Mouse (Mus musculus) hindbrain, embryonic 14.5 days (tissue): ENCODE data around the gene Tusc2. TPM values are rescaled to one million over a fixed set of nuclear protein-coding genes. Genes with fewer than 3 reads are reported as not detected.

Experiments
- ATAC-seq: fragments of 200-750 bp; cut with Nextera tagmentation; 2 replicates; pipeline ENCODE4 v1.8.0; 2017; ENCODE audit warnings: moderate number of reproducible peaks, mild to moderate bottlenecking, moderate TSS enrichment, moderate library complexity; ENCODE audit not compliant: low FRiP score
- DNase-seq: peaks from one replicate; pipeline ENCODE4 v3.0.0-alpha.2; 2015; ENCODE audit warnings: low spot score
- H3K27ac ChIP-seq: fragments of 300-500 bp; sonication (generic); 2 replicates; pipeline ENCODE4 v1.5.1; 2014; ENCODE audit warnings: mild to moderate bottlenecking, moderate library complexity
- H3K27me3 ChIP-seq: fragments of 300-500 bp; sonication (generic); 2 replicates; pipeline ENCODE4 v1.6.1; 2014; ENCODE audit warnings: mild to moderate bottlenecking, low read length, mixed read lengths; ENCODE audit not compliant: control insufficient read depth, insufficient read depth
- H3K36me3 ChIP-seq: fragments of 300-500 bp; sonication (generic); replicated peaks from 2 replicates; pipeline ENCODE4 v1.6.1; 2014; ENCODE audit not compliant: control insufficient read depth, insufficient read depth
- H3K4me1 ChIP-seq: fragments of 300-500 bp; sonication (generic); replicated peaks from 2 replicates; pipeline ENCODE4 v1.6.1; 2014; ENCODE audit warnings: antibody characterized with exemption, low read length, mixed read lengths; ENCODE audit not compliant: control insufficient read depth, insufficient read depth
- H3K4me2 ChIP-seq: fragments of 300-500 bp; sonication (generic); replicated peaks from 2 replicates; pipeline ENCODE4 v1.6.1; 2014; ENCODE audit warnings: mild to moderate bottlenecking, moderate library complexity
- H3K4me3 ChIP-seq: fragments of 300-500 bp; sonication (generic); replicated peaks from 2 replicates; pipeline ENCODE4 v1.5.1; 2014; ENCODE audit warnings: mild to moderate bottlenecking, low read length
- H3K9ac ChIP-seq: fragments of 300-500 bp; sonication (generic); 2 replicates; pipeline ENCODE4 v1.6.1; 2014
- H3K9me3 ChIP-seq: fragments of 300-500 bp; sonication (generic); 2 replicates; pipeline ENCODE4 v1.6.1; 2016; ENCODE audit warnings: low read length; ENCODE audit not compliant: control insufficient read depth
- WGBS: fragments of 180-500 bp; shearing (Covaris S2); extraction: QIAGEN DNeasy Blood & Tissue Kit; methylation state at CpG from one replicate; pipeline ENCODE4 v1.1.7; 2014; 5-methylcytosine and 5-hydroxymethylcytosine counted together
- polyA plus RNA-seq: library from polyadenylated mRNA; unstranded; fragments of >200 nt; fragmentation: Nextera tagmentation; extraction: Ambion mirVana; gene quantifications from 2 replicates; pipeline ENCODE4 v1.2.1, GENCODE M21; 2014

Tusc2 gene
- polyA plus RNA-seq, 1 experiment from 2014 or later: 115 TPM

GRCm38 (mm10) chr9:107534408-107535202 is 28.4 kb upstream of the Tusc2 start:
- Histone ChIP-seq H3K4me3 (peak overlapping the region; percentile 66), H3K4me1 (peaks cover 23% of the 10 kb centered on the region), H3K4me2 (peak overlapping the region; percentile 98), H3K9me3 (no peaks in the 10 kb centered on the region), H3K27ac (peak overlapping the region; percentile 48; the same call in 1 of the 2 replicates), H3K27me3 (no peaks in the 10 kb centered on the region), H3K36me3 (peaks cover 25% of the 10 kb centered on the region), H3K9ac (peak overlapping the region; percentile 78)
- WGBS: under 1% methylated on average over 40 of the region's 40 CpGs
- DNase-seq: no peak
- peak; percentile 10 for ATAC-seq

DNA sequence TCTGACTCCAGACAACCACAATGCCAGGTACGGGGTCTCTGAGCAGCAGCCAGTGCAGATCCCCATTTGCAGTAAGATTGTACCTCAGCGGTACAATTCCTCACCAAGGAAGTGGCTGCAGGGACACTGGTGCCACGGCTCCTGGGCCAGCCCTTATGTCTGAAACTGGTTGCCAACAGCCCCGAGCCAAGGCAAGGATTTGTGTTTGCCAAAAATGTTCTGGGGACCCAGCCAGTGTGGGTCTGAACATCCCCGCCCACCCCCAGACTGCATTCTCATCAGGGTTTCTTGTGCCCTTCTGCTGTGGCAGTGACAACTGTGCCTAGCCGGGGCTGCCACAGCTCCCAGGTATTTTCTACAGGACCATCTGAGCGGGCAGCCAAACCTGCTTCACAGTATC is 24.8 kb upstream of the Tusc2 start:
- Histone ChIP-seq H3K4me1 (peaks cover 42% of the 10 kb centered on the region), H3K27me3 (no peaks in the 10 kb centered on the region), H3K9me3 (no peaks in the 10 kb centered on the region), H3K4me3 (no peak overlapping the region), H3K36me3 (peaks cover 36% of the 10 kb centered on the region), H3K9ac (no peak overlapping the region), H3K4me2 (no peak overlapping the region), H3K27ac (no peak overlapping the region)
- WGBS: 96% methylated on average over 7 of the region's 7 CpGs
- ATAC-seq (no peak), DNase-seq (no peak)

DNA sequence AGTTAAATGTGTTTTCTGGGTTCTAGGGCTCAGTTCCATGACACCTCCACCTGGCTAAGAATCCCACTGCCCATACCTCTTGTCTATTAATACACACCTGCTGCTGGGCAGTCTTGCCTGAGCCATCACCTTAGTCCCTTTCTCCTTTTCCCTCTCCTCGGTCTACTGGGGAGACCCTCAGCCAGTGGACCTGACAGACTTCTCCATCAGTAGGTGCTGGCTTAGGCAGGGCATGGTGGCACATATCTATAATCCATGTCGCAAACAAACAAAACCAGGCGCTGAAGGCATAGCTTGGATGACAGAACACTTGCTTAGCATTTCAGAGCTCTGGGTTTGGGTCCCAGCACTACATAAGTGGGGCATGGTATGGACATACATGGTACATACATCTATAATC is 24.3 kb upstream of the Tusc2 start:
- H3K4me1 ChIP-seq: peaks cover 42% of the 10 kb centered on the region
- no peak overlapping the region for H3K4me2 ChIP-seq
- H3K36me3 ChIP-seq: peaks cover 36% of the 10 kb centered on the region
- no peaks in the 10 kb centered on the region for H3K9me3 ChIP-seq
- H3K4me3 ChIP-seq: no peak overlapping the region
- DNase-seq (no peak), ATAC-seq (no peak)
- WGBS: 97% methylated on average over 3 of the region's 3 CpGs
- no peaks in the 10 kb centered on the region for H3K27me3 ChIP-seq
- no peak overlapping the region for H3K9ac ChIP-seq
- H3K27ac ChIP-seq: no peak overlapping the region

GRCm38 (mm10) chr9:107539940-107540339 is 23.1 kb upstream of the Tusc2 start:
- Histone ChIP-seq H3K36me3 (peaks cover 47% of the 10 kb centered on the region), H3K9ac (no peak overlapping the region), H3K27me3 (no peaks in the 10 kb centered on the region), H3K27ac (no peak overlapping the region), H3K9me3 (no peaks in the 10 kb centered on the region), H3K4me2 (no peak overlapping the region), H3K4me1 (peaks cover 42% of the 10 kb centered on the region), H3K4me3 (no peak overlapping the region)
- 92% methylated on average over 8 of the region's 8 CpGs for WGBS
- ATAC-seq (no peak), DNase-seq (no peak)

DNA sequence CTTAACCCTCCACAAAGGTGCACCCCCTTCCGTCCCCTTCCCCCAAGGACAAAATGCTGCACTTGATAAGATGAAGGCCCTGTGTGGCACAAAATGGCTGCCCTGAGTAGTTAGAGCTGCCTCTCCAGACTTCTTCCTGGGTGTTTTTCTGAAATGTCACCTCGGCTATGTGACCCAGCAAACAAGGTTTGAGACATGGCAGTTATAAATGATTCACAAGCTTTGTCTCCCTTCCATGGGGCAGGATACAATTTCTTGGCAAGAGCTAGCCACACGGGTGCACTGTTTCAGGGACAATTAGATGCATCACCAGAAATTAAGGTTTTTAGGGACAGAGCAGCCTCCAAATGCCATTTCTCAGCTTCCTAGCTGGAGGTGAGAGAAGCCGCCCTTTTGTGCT is 22.6 kb upstream of the Tusc2 start:
- Histone ChIP-seq H3K36me3 (peaks cover 51% of the 10 kb centered on the region), H3K4me2 (peak overlapping the region; percentile 84), H3K4me1 (peaks cover 37% of the 10 kb centered on the region), H3K27ac (no peak overlapping the region), H3K9ac (peak overlapping the region; percentile 62; the same call in 1 of the 2 replicates), H3K27me3 (no peaks in the 10 kb centered on the region), H3K4me3 (peak overlapping the region; percentile 49), H3K9me3 (no peaks in the 10 kb centered on the region)
- DNase-seq (no peak), ATAC-seq (no peak)
- WGBS: 61% methylated on average over 4 of the region's 4 CpGs

GRCm38 (mm10) chr9:107541005-107541404 is 22.1 kb upstream of the Tusc2 start:
- H3K4me1 ChIP-seq: peaks cover 32% of the 10 kb centered on the region
- peaks cover 51% of the 10 kb centered on the region for H3K36me3 ChIP-seq
- 30% methylated on average over 10 of the region's 10 CpGs for WGBS
- no peak for DNase-seq
- H3K9ac ChIP-seq: peak overlapping the region; percentile 62
- peak overlapping the region; percentile 49 for H3K4me3 ChIP-seq
- H3K27me3 ChIP-seq: no peaks in the 10 kb centered on the region
- no peaks in the 10 kb centered on the region for H3K9me3 ChIP-seq
- H3K4me2 ChIP-seq: peak overlapping the region; percentile 84
- ATAC-seq: no peak
- H3K27ac ChIP-seq: peak overlapping the region; percentile 4; the same call in 1 of the 2 replicates

DNA sequence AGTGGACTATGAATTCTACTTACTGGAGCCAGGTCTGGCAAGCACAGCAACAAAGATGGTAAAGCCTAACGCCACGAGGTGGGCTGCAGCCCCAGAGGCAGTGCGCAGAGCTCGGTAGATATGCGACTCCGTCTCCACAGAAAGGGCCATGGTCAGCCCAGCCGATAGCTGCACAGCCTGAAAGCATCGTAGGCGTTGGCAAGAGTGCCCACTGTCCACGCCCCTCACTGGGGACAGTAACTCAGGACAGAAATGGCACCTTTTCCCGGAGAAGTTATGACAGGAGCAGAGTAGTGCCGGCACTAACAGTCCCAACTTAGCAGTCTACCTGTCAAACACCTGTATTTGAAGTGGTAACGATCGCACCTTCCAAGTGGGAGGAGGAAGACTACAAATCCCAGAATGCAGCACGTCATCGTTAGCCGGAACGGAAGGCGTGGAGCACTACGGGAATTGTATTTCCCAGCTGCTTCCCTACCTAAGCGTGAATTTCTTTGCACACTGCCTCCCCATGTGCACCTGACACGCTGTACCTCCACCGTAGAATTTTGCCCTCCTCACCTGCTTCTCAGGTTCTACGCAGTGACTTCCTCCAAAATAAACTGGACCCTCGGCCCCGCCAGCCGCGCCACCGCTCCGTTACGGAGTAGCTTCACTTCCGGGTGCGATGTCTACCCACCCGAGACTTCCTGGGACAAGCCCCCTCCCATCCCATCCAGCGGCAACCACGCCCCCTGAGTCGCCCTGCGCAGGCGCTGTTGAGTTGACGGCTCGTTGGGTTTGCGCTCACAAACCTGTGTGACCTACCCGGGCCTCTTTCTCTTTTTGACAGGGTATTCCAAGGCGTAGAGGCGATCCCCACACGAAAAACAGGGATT is 21.3 kb upstream of the Tusc2 start, which contains the start of the genes Cyb561d2 and Nprl2:
Gene Cyb561d2, minus strand, starts transcription at position 720 of the 878 bp plus-strand sequence.
Gene Nprl2, plus strand, starts transcription at position 753 of the 878 bp plus-strand sequence.
- ATAC-seq (peak; percentile 89), DNase-seq (peak; percentile 94)
- peaks cover 28% of the 10 kb centered on the region for H3K4me1 ChIP-seq
- H3K9ac ChIP-seq: peak within 1 kb of the TSS; percentile 62
- 1% methylated on average over 46 of the region's 46 CpGs for WGBS
- H3K9me3 ChIP-seq: no peaks in the 10 kb centered on the region
- peaks cover 51% of the 10 kb centered on the region for H3K36me3 ChIP-seq
- H3K4me2 ChIP-seq: peak within 1 kb of the TSS; percentile 84
- H3K27ac ChIP-seq: peak within 1 kb of the TSS; percentile 22; the same call in 1 of the 2 replicates
- no peaks in the 10 kb centered on the region for H3K27me3 ChIP-seq
- peak within 1 kb of the TSS; percentile 49 for H3K4me3 ChIP-seq

DNA sequence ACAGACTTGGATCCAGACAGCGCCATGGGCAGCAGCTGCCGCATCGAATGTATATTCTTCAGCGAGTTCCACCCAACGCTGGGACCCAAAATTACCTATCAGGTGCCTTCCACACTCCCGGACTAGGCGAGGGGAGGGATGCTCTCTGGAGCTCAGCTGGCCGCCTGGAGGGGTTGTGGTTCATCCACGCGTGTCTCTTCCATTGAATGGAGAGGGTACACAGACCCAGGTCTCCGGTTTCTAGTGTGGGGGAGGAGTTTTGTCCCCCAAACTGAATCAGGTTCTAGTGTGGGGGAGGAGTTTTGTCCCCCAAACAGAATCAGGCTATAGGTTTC is 20.7 kb upstream of the Tusc2 start:
- H3K4me2 ChIP-seq: peak overlapping the region; percentile 84
- no peaks in the 10 kb centered on the region for H3K27me3 ChIP-seq
- H3K9me3 ChIP-seq: no peaks in the 10 kb centered on the region
- H3K4me1 ChIP-seq: peaks cover 29% of the 10 kb centered on the region
- WGBS: 1% methylated on average over 11 of the region's 11 CpGs
- ATAC-seq: peak; percentile 24
- H3K4me3 ChIP-seq: peak overlapping the region; percentile 49
- H3K27ac ChIP-seq: peak overlapping the region; percentile 22; the same call in 1 of the 2 replicates
- H3K36me3 ChIP-seq: peaks cover 48% of the 10 kb centered on the region
- no peak for DNase-seq
- H3K9ac ChIP-seq: peak overlapping the region; percentile 62

DNA sequence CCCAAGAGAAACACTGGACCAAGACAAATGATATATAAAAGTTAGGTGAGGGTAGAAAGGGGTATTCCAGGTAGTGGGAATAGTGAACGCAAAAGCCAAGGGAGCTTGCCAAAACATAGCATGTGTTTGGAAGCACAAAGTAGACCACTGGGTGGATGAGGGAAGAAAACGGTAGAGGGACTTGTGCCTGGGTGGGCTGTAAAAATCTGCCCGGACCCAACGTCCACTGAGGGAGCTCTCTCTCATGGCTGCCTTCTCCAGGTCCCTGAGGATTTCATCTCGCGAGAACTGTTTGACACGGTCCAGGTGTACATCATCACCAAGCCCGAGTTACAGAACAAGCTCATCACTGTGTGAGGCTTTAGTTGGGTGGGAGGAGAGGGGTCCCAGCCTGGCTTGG is 20.3 kb upstream of the Tusc2 start:
- Histone ChIP-seq H3K4me2 (peak overlapping the region; percentile 84), H3K27ac (no peak overlapping the region), H3K9me3 (no peaks in the 10 kb centered on the region), H3K9ac (peak overlapping the region; percentile 62), H3K4me3 (peak overlapping the region; percentile 49), H3K4me1 (peaks cover 32% of the 10 kb centered on the region), H3K27me3 (no peaks in the 10 kb centered on the region), H3K36me3 (peaks cover 44% of the 10 kb centered on the region)
- ATAC-seq: no peak
- 50% methylated on average over 8 of the region's 8 CpGs for WGBS
- no peak for DNase-seq
